Mouse (Mus musculus) limb, embryonic 11.5 days (tissue): ENCODE results near the gene Zc3h10. TPM values are rescaled to one million over a fixed set of nuclear protein-coding genes. Genes with fewer than 3 reads are reported as not detected.
"Not testable (repeated sequence)": the region's sequence is repeated elsewhere in the genome, so short reads cannot be mapped to it uniquely, and the experiment has no call there.

Experiments used
- ATAC-seq: fragments of 200-750 bp; cut with Nextera tagmentation; 2 replicates; pipeline ENCODE4 v1.8.0; 2017; ENCODE audit warnings: low read depth; ENCODE audit not compliant: insufficient number of reproducible peaks, low FRiP score, low TSS enrichment
- DNase-seq: peaks from one replicate; pipeline ENCODE4 v3.0.0-alpha.2; 2015; ENCODE audit warnings: low spot score
- H3K27ac ChIP-seq: fragments of 300-500 bp; sonication (generic); replicated peaks from 2 replicates; pipeline ENCODE4 v1.5.1; 2014; ENCODE audit warnings: low read depth, mild to moderate bottlenecking, low read length
- H3K27me3 ChIP-seq: fragments of 300-500 bp; sonication (generic); 2 replicates; pipeline ENCODE4 v1.6.1; 2014; ENCODE audit warnings: mild to moderate bottlenecking, low read length, mixed read lengths; ENCODE audit not compliant: control insufficient read depth, insufficient read depth
- H3K36me3 ChIP-seq: fragments of 300-500 bp; sonication (generic); 2 replicates; pipeline ENCODE4 v1.6.1; 2014; ENCODE audit warnings: mild to moderate bottlenecking, low read length, moderate library complexity, mixed read lengths; ENCODE audit not compliant: control insufficient read depth, insufficient read depth
- H3K4me1 ChIP-seq: fragments of 300-500 bp; sonication (generic); 2 replicates; pipeline ENCODE4 v1.6.1; 2014; ENCODE audit warnings: low read length, mixed read lengths; ENCODE audit not compliant: control insufficient read depth, insufficient read depth
- H3K4me2 ChIP-seq: fragments of 300-500 bp; sonication (generic); 2 replicates; pipeline ENCODE4 v1.6.1; 2014; ENCODE audit warnings: low read depth, mild to moderate bottlenecking, moderate library complexity; ENCODE audit not compliant: severe bottlenecking
- H3K4me3 ChIP-seq: fragments of 300-500 bp; sonication (generic); 2 replicates; pipeline ENCODE4 v1.5.1; 2014; ENCODE audit warnings: low read depth, low read length
- H3K9ac ChIP-seq: fragments of 300-500 bp; sonication (generic); 2 replicates; pipeline ENCODE4 v1.6.1; 2014; ENCODE audit warnings: mild to moderate bottlenecking, low read length
- H3K9me3 ChIP-seq: fragments of 300-500 bp; sonication (generic); 2 replicates; pipeline ENCODE4 v1.6.1; 2016; ENCODE audit warnings: low read length; ENCODE audit not compliant: control insufficient read depth
- WGBS: fragments of 180-500 bp; shearing (Covaris S2); extraction: QIAGEN DNeasy Blood & Tissue Kit; methylation state at CpG from one replicate; pipeline ENCODE4 v1.1.7; 2014; 5-methylcytosine and 5-hydroxymethylcytosine counted together
- polyA plus RNA-seq: library from polyadenylated mRNA; unstranded; fragments of >200 nt; fragmentation: Nextera tagmentation; extraction: Ambion mirVana; gene quantifications from 2 replicates; pipeline ENCODE4 v1.2.1, GENCODE M21; 2014

The Zc3h10 gene
- polyA plus RNA-seq, 1 experiment from 2014 or later = 19.4 TPM

- peaks cover 9% of the 10 kb centered on the region for H3K27me3 ChIP-seq
- no peaks in the 10 kb centered on the region for H3K4me1 ChIP-seq
- no peak for ATAC-seq
- H3K36me3 ChIP-seq = peaks cover 2% of the 10 kb centered on the region; the same call in 1 of the 2 replicates
- WGBS = 87% methylated on average over 9 of the region's 9 CpGs
- H3K27ac ChIP-seq = no peak overlapping the region
- DNase-seq = no peak
- no peak overlapping the region for H3K9ac ChIP-seq
- H3K4me2 ChIP-seq = no peak overlapping the region
- no peaks in the 10 kb centered on the region for H3K9me3 ChIP-seq
- H3K4me3 ChIP-seq = no peak overlapping the region
Observed at GRCm38 (mm10) chr10:128511189-128511588, 36.4 kb downstream of the Zc3h10 start.

- H3K9ac ChIP-seq = no peak overlapping the region
- no peaks in the 10 kb centered on the region for H3K9me3 ChIP-seq
- H3K4me2 ChIP-seq = no peak overlapping the region
- H3K4me1 ChIP-seq = no peaks in the 10 kb centered on the region
- H3K4me3 ChIP-seq = no peak overlapping the region
- no peak overlapping the region for H3K27ac ChIP-seq
- WGBS = 81% methylated on average over 11 of the region's 11 CpGs
- no peak for DNase-seq
- H3K27me3 ChIP-seq = peaks cover under 1% of the 10 kb centered on the region; the same call in 1 of the 2 replicates
- H3K36me3 ChIP-seq = 0 out of 2 replicates have a peak, but pooled peaks cover 2% of the 10 kb centered on the region
- ATAC-seq = no peak
Observed at GRCm38 (mm10) chr10:128510301-128510700, 37.3 kb downstream of the Zc3h10 start.

- H3K9ac ChIP-seq = no peak overlapping the region
- WGBS = 84% methylated on average over 4 of the region's 4 CpGs
- no peaks in the 10 kb centered on the region for H3K27me3 ChIP-seq
- ATAC-seq (no peak), DNase-seq (no peak)
- no peaks in the 10 kb centered on the region for H3K4me1 ChIP-seq
- 0 out of 2 replicates have a peak, but pooled peaks cover 2% of the 10 kb centered on the region for H3K36me3 ChIP-seq
- H3K27ac ChIP-seq = no peak overlapping the region
- no peaks in the 10 kb centered on the region for H3K9me3 ChIP-seq
- no peak overlapping the region for H3K4me2 ChIP-seq
- H3K4me3 ChIP-seq = no peak overlapping the region
Observed at GRCm38 (mm10) chr10:128509831-128510230, 37.7 kb downstream of the Zc3h10 start.

GRCm38 (mm10) chr10:128509203-128509602, 38.4 kb downstream of the Zc3h10 start:
- ATAC-seq (no peak), DNase-seq (no peak)
- H3K9ac ChIP-seq = no peak overlapping the region
- H3K4me1 ChIP-seq = no peaks in the 10 kb centered on the region
- H3K4me3 ChIP-seq = no peak overlapping the region
- WGBS = 90% methylated on average over 9 of the region's 9 CpGs
- H3K4me2 ChIP-seq = no peak overlapping the region
- no peaks in the 10 kb centered on the region for H3K27me3 ChIP-seq
- H3K27ac ChIP-seq = no peak overlapping the region
- H3K9me3 ChIP-seq = no peaks in the 10 kb centered on the region
- 0 out of 2 replicates have a peak, but pooled peaks cover 2% of the 10 kb centered on the region for H3K36me3 ChIP-seq

GRCm38 (mm10) chr10:128508260-128508659, 39.3 kb downstream of the Zc3h10 start:
- WGBS = 82% methylated on average over 9 of the region's 9 CpGs
- H3K27me3 ChIP-seq = no peaks in the 10 kb centered on the region

GRCm38 (mm10) chr10:128505974-128506373, 41.6 kb downstream of the Zc3h10 start:
- Histone ChIP-seq H3K9me3 (no peaks in the 10 kb centered on the region), H3K27me3 (no peaks in the 10 kb centered on the region), H3K4me1 (no peaks in the 10 kb centered on the region), H3K4me2 (no peak overlapping the region), H3K36me3 (0 out of 2 replicates have a peak, but pooled peaks cover 2% of the 10 kb centered on the region), H3K4me3 (no peak overlapping the region), H3K9ac (no peak overlapping the region), H3K27ac (no peak overlapping the region)
- ATAC-seq (no peak), DNase-seq (no peak)
- WGBS = 96% methylated on average over 14 of the region's 14 CpGs

More at GRCm38 (mm10) chr10:128508260-128508659, 39.3 kb downstream of the Zc3h10 start:
- Histone ChIP-seq H3K27ac (no peak overlapping the region), H3K4me2 (no peak overlapping the region), H3K9me3 (no peaks in the 10 kb centered on the region), H3K4me1 (no peaks in the 10 kb centered on the region), H3K9ac (no peak overlapping the region), H3K36me3 (0 out of 2 replicates have a peak, but pooled peaks cover 2% of the 10 kb centered on the region), H3K4me3 (no peak overlapping the region)
- ATAC-seq (no peak), DNase-seq (no peak)

- not testable (repeated sequence) for H3K27ac ChIP-seq, H3K27me3 ChIP-seq, H3K9ac ChIP-seq, H3K9me3 ChIP-seq, ATAC-seq, DNase-seq, H3K36me3 ChIP-seq, H3K4me1 ChIP-seq, H3K4me3 ChIP-seq, H3K4me2 ChIP-seq
- WGBS = 91% methylated on average over 5 of the region's 5 CpGs
Observed at GRCm38 (mm10) chr10:128505371-128505667, 42.3 kb downstream of the Zc3h10 start.

- Histone ChIP-seq H3K4me3 (no peak overlapping the region), H3K4me1 (no peaks in the 10 kb centered on the region), H3K9ac (no peak overlapping the region), H3K27me3 (no peaks in the 10 kb centered on the region), H3K4me2 (no peak overlapping the region), H3K36me3 (0 out of 2 replicates have a peak, but pooled peaks cover 2% of the 10 kb centered on the region), H3K9me3 (no peaks in the 10 kb centered on the region), H3K27ac (no peak overlapping the region)
- DNase-seq = no peak
- 77% methylated on average over 9 of the region's 9 CpGs for WGBS
- no peak for ATAC-seq
Observed at GRCm38 (mm10) chr10:128504641-128505370, 42.8 kb downstream of the Zc3h10 start.
